Mouse (Mus musculus) thymus, postnatal 10 days (tissue): ENCODE measurements around the gene Wdr82.
"Not testable (repeated sequence)": the region's sequence is repeated elsewhere in the genome, so short reads cannot be mapped to it uniquely, and the experiment has no call there.

Source experiments
- DNase-seq, 2 experiments: peaks; one replicate each; pipeline ENCODE4 v3.0.0; 2021; ENCODE audit warnings: low spot score in 2 of 2

Gene Wdr82

DNA sequence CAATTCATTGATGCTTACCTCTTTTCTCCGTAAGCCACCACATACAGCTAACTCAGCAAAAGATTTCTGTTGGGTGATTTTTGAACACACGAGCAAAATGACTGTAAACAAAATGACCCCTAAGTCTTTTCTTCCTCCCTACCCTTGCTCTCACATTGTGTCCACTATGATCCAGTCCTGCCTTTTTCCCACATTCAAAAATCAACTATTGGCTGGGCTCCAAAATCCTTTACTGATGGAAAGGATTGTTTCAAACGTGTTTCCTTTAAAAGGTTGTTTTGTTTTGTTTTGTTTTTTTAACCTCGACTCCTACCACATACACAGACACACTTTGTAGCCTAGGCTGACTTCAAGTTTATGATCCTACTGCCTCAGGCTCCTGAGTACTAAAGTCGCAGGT, 10.3 kb upstream of the Wdr82 start:
- no peak for DNase-seq

DNA sequence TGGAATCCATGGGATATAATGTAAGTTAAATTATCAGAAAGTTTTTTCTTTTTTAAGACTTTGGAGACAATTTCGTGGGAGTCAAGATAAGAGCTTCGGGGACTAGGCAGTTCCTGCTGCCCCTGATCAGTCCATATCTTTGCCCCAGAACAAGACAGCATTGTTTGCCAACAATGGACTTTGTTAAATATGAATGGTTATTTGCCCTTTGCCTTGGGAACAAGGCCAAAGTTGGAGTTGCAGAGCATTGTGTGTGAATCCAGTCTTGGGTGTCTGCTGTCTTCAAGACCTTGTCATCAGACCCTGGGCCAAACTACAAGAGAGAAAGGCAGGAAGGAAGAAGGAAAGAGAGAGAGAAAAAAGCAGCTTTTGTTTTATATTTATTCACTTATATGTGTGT, 4.0 kb upstream of the Wdr82 start:
- no peak for DNase-seq

DNA sequence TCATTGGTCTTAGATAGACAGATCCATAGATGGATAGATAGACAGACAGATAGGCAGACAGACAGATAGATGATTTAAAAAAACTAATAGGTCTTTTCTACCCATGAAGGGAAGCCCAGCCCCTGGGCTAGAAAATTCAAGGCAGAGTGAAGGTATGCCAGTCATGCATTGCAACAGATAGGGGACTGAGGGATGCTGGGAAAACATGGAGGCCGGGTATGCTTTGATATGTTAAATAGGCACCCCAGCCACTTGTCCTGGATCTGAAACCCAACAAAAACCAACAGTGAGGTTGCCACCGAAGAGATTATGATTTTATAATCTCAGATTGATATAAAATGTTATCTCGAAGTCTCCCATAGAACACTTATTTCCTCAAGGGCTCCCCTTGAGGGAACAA, 3.5 kb upstream of the Wdr82 start:
- DNase-seq = no peak

DNA sequence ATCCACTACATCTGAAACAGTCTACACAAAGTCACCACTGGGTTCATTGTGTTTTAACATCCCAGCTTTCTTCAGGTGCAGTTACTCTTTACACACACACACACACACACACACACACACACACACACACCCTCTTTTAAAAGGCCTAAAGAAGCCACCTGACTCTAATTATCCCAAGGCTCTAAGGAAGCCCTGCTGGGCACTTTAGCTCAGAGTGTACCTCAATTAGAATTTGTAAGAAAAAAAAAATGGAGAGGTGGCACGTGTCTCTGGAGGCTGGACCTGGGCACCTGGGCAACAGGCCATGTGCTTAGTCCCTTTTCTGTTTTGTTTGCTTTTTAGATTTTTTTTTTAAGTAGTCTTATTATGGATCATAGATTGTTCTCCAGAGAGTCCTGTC, 3.0 kb upstream of the Wdr82 start:
- no peak for DNase-seq

DNA sequence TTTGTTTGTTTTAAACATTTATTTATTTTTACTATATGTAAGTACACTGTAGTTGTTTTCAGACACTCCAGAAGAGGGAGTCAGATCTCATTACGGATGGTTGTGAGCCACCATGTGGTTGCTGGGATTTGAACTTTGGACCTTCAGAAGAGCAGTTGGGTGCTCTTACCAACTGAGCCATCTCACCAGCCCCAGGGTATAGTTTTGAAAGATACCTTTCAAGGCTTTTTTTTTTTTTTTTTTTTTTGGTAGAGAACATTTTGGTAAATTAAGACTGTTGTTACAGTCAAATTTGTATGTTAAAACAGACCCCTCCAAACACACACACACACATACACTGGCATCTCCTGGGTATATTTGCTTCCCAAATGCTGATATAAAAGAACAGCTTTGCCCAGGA, 1.7 kb upstream of the Wdr82 start:
- DNase-seq = not testable (repeated sequence)

DNA sequence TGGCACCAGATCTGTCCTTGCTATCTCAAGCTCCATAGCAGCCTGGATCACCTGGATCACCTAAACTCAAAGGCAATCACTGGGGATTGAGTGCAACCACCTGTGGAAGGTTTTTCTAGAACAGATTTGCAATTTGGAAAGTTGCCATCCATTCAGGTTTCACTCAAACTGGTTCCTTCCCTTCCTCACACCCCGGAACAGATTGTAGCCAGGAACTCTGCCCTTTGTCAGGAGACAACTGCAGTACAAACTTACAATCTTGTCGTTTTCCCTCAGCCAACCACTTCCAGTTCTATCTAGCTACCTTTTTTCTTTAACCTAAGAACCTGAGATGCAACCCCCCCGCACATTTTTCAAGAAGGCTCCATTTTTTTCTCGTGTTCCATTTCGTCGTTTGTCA, 811 bp upstream of the Wdr82 start:
- no peak for DNase-seq

DNA sequence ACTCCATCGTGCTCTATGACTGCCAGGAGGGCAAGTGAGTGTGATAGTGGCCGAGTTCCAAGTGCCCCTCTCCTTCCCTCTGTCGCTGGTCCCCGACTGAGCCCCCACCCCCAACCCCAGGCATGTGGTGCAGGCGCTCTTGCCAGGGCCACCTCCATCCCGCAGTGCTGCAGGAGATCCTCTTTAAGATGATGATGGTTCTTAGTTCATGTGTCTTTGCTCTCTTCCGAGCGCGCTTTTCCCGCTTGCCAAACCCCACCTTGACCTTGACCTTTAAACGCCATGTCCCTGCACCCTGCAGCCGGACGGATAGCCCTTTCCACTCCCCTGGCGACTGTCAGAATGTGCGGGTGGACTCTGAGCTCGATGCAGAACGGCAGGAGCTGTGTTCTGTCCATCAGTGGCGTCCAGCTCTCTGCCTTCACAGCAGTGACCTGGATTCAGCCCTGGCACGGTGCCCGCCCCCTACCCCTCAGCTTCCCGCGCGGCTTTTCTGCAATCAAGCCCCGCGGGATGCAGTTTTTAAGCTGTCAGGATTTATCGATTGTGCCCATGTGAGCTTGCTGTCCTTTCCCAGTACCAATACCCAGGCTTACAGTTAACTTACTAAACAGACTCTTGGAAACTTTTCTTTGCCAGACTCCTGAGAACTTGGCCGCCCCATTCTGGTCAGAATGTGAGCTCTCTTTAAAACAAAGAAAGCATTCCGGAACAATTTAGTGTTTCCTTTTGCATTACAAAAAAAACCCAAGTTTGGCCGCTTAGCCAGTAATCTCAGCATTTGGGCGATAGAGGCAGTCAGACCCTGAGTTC, 824 bp downstream of the Wdr82 start:
- peak in 1 of 2 experiments; percentile 29 for DNase-seq

DNA sequence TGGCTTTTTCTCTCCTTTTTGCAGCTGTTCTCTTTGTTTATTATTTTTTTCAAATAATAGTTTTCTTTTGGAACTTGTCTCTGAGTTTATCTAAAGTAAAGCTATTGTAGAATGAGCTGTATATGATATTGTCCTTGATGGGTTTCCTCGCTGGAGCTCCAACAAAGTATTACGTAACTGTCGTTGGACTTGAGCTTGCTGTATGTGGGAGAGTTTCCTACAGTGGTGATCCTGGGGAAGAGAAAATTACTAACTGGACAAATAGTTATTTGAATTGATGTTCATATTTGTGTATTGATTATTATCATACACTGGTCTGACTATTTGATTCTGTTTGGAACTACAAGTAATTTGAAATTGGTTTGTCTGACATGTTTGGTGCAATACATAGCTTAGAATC, 1.8 kb downstream of the Wdr82 start:
- no peak for DNase-seq

DNA sequence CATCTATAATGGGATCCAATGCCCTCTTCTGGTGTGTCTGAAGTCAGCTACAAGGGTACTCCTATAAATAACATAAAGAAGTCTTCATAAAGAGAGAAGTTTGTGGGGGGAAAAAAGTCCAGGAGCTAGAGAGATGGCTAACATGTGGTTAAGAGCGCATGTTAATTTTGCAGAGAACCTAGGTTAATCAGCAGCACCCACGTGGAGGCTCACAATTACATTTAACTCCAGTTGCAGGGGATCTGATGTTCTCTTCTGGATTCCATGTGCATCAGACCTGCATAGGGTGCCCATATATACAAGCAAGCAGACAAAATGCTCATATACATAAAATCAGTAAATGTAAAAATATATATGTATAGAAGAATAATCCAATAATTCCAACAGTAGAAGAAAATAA, 2.6 kb downstream of the Wdr82 start:
- no peak for DNase-seq

DNA sequence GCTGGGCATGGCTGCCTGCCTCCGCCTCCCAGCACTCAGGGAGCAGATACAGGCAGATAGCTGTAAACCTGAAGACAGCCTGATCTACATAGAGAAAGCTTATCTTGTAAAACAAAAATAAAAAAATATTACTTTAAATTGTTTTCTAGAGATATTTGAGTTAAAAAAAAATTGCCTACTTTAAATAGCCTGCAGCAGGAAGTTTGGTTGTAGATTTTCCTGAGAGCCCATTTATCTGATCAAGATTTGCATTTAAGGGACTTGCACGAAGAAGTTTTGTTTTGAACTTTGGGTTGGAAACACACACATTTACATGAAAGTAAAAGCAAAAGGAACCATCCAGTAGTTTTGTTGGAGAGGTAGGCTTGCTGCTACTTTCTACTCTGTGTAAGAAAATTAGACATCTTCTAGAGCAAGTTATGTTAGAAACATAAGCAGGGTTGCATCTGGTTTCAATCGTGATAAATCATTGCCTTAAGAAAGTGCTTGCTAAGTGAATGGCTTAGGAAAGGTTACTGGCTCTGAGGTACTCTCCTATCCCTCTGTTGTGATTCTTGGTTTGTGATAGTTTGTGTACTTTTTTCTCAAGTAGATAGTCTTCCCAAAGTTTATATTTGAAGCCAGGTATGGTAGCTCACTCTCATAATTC, 4.9 kb downstream of the Wdr82 start:
- no peak for DNase-seq

DNA sequence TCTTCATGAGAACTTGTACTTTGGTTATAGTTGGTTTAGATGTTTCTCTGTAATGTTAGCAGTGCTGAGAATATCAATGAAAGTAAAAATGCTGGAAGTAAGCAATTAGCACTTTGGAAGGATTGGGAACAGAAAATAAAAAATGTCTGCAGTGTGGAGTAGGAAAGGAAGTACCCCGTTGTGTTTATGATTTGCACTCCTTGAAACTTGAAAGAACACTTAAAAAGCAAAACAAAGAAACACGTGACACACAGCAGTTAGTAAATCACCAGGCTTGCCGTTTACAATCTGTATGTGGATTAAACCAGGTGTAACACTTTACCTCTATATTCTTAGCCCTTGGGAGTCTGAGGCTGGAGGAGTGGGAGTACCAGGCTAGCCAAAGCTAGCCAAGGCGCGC, 6.0 kb downstream of the Wdr82 start:
- no peak for DNase-seq

DNA sequence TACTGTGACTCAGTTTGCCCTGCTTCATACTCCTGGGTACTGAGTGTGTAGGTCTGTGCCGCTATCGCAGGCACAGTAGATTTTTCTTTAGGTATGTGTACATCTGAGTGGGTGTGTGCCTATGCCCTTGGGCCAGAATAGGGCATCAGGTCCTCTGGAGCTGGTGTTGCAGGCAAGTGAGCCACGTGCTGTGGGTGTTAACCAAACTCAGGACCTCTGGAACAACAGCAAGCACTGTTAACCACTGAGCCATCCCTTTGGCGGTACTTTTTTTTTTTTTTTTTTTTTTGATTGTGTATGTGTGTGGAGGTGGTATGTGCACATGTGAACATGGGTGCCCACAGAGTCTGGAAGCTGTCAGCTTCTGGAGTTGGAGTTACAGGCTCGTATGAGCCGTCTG, 7.1 kb downstream of the Wdr82 start:
- no peak for DNase-seq

DNA sequence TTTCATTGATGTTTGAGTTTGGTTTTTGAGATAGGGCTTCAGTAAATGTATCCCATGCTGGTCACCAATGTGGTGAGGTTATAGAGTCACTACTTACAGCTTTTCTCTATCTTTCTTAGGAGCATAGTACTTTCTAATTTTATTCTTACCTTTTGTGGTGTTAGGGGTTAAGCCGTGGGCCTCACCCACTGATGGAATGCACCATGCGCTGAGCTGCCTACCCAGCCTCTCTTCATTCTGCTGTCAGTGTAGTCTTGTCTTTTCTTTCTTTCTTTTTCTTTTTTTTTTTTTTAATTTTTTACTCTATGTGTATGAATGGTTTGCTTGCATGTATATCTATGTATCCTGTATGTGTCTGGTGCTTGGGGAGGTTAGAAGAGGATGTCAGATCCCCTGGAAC, 8.7 kb downstream of the Wdr82 start:
- no peak for DNase-seq

DNA sequence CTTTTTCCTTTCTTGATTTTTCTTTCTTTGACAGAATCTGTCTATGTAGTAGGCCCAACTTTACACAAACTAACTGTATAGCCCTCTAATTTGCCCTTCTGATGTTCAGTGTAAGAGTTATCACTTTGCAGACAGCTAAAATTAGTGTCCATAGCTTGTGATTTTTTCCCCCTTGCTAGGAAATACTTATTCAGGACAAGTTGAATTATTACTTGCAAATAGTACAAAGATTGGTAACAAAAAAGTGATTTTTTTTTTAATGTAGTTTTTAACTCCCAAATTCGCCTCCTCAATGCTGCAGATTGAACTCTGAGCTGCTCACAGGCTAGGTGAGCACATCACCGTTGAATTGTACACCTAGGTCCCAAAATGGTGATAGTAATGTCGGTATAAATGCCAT, 9.2 kb downstream of the Wdr82 start:
- no peak for DNase-seq

DNA sequence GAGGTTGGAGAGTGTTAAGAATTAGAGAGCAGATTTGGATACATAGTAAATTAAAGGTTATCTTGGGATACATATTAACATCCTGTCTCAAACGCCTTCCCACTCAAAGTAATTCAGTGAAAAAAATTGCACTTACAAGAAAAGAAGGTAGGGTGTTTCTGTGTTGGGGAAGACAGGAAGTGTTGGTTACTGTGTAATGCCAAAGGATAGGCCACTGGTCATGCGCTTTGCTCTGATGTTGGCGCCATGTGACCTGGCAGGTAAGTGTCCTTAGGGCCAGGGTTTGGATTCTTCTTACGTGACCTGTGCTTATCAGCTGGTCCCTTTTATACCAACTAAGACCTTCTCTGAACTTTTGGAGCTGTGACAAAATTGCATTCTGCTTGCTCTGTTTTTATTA, 11.4 kb downstream of the Wdr82 start:
- DNase-seq = no peak

DNA sequence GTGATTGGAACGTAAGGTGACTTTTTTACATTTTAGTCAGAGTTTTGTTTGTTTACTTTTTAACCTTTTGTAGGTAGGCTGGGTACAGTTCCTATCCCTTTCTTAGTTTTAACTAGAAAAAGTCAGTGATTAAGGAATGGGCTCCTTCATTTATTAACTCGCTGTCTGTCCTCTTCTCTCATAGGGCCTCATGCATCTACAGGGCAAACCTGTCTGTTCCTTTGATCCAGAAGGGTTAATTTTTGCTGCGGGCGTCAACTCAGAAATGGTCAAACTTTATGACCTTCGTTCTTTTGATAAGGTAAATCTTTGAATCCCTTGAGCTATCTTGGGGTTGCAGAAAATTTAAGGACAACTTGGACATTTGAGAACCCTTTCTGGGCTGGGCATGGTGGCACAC, 13.3 kb downstream of the Wdr82 start:
- no peak for DNase-seq

DNA sequence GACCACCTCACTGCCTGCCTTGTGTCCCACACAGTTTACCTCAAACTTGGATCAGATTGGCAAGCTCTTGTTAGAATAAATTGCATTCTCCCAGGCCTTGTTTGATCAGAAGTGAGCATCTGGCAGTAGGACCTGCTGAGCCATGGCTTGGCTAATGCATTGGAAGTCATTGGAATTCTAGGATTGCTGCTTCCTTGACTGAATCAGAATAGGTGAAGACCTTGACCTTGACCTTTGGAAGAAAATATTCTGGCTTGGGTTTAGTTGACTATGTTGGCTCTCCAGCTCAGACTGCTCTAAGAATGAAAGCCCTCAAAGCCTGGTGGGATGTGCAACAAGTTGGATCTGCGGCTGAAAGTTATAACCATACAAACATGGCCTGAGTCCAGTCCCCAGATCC, 20.6 kb downstream of the Wdr82 start:
- no peak for DNase-seq

DNA sequence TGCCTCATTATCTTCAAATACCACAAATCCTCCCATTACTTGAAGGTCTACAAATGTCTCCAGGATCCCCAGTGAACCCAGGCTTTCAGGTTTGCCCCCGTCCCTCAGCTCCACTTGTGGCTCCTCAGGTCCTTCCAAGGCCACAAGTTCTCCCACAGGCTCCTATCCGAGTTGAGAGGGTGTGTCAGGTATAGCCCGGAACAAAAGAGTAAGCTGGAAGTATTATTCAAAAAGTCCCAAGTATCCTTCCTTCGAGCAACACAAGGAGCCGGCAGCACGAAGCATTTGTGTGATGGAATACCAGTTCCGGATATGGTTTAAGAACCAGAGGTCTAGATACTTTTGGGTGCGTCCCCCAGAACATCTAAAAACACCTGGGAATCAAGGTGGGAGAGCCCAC, 21.3 kb downstream of the Wdr82 start:
- no peak for DNase-seq

DNA sequence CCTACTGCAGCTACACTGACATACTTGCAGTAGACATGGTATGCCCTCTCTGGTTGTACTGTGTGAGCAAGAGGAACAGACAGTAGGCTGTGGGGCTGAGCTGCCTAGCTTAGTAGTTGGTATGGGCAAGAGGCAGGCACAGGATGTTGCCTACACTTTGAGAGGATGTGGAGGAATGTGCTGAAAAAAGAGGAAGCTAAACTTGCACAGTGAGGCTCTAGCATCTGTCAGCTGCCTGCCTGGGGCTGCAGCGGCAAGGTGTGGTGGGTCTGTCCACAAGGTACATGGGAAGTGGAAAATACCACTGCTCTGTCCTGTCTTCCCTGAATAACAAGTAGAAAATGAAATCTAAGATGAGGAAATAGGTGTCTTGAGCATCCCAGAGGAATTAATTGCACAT, 22.3 kb downstream of the Wdr82 start:
- no peak for DNase-seq

DNA sequence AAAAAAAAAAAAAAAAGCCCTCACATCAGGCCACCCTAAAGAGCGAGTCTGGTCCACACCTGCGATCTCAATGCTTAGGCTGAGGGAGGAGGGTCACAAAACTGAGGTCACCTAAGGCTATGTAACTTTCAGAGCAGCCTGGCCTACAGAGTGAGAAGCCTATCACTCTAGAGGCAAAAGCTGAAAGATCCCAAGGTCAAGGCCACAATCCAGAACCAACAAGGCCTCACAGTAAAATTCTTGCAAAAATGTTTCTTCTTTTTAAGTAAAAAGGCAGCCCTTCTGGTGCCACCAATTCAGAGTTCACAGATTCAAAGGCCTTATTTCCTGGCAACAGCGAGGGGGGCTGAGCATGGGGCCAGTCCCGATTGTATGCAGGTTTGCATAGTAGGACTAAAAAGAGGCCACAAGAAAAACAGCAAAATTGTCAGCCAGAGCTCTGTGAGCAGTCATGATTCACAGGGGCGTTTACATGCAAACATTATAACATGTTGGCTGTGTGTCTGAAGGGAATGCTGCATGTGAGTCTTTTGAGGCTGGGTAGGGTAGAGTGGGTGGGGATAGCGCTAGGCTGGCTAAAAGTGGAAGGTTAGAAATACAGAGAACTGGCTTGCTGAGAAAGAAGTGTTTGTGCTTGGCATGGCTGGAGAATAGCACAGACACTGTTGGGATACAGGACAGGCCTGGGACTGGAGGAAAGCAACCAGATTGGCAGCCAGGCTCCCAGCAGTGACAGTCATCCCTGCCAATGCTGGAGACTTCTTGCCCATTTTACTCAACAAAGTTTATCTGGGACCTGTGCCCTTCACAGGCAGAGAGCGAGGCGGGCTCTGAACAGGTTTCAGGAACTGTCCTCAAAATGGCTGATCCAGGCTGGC, 23.4 kb downstream of the Wdr82 start:
- DNase-seq = no peak

DNA sequence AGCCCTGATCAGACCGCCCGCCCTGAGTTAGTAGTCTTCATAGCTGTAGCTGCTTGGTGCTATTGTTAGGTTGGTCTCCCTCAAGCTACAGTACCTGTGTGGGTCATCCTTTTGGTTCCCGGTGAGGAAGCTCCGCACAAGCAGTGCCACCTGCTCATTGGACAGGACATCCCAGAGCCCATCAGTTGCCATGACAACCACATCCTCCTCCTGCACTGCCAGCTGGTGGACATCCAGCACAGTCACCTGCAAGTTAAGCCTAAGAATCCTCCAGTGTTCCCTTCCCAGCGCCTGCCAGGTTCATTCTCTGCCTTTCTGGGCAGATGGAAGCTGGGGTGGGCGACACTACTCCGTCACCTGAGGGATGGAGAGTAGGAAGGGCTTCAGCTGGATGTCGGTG, 25.0 kb downstream of the Wdr82 start:
- DNase-seq = no peak

DNA sequence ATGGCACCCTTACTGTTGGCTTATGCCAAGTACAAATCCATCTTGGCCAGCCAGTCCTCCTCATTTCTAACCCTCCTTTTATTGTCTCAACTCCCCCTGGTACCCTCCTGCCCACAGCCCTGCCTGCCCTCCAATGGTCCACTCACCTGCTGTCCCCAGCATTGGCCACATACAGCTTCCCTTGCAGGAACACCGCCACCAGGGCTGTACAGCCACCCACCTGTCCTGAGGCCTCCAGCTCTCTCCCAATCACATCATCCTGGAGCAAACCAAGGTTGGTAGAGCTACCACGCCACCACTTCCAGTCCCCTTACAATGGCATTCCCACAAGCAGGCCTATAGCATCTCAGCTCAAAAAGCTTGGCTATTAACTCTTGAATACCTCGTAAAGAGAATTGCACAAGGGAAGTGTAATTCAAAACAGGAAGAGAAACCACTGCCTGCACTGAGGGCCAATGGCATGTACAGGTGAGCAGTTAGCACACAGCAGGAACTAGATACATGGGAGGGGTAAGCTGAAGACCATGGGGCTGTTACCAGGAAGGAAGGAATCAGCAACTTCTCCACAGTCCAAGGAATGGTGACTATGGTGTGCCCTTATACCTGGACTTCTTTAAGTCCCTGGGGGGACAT, 26.5 kb downstream of the Wdr82 start:
- DNase-seq = no peak
